Mouse (Mus musculus): ENCODE measurements at regions not wholly inside any gene's neighbourhood (a gene's known extent, or its start where the extent isn't known, plus 50 kb on each side); places are given as distances from the start of the nearest gene placed in this dataset.

GRCm38 (mm10) chr12:14591631-14592030, 439.8 kb upstream of the Fam84a start:
- Histone ChIP-seq H3K4me2 (replicated peaks) (no peak overlapping the region), H3K36me3 (no peaks in the 10 kb centered on the region), H3K9me3 (no peaks in the 10 kb centered on the region), H3K4me3 (no peak overlapping the region), H3K27ac (replicated peaks) (no peak overlapping the region), H3K9ac (replicated peaks) (no peak overlapping the region), H3K27me3 (no peaks in the 10 kb centered on the region), H3K4me1 (no peaks in the 10 kb centered on the region)
- ATAC-seq (ENCODE audit: low FRiP score, low read depth) = no peak
- 86% methylated on average over 7 of the region's 7 CpGs for WGBS

DNA sequence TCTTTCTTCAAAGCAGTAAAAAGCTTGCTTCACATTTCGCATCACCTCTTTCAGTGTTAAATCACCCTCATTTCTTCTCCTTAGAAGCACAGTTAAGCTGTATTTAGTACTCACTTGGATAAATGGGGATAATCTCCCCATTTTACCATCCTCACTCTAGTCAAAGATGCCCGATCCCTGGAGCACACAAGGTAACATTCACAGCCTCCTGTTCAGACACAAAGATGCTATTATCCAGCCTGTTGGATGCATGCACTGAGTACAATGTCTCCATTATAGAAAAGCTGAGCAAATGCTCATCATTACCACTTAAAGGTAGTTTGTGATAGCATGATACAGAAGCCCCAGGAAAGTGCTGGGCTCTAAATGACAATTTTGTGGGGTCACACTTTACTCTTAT, 422.4 kb upstream of the Fam84a start:
- Histone ChIP-seq H3K9me3 (no peaks in the 10 kb centered on the region), H3K27ac (replicated peaks) (no peak overlapping the region), H3K36me3 (no peaks in the 10 kb centered on the region), H3K4me3 (no peak overlapping the region), H3K9ac (replicated peaks) (no peak overlapping the region), H3K4me2 (replicated peaks) (no peak overlapping the region), H3K4me1 (peaks cover 4% of the 10 kb centered on the region; the same call in 1 of the 2 replicates), H3K27me3 (no peaks in the 10 kb centered on the region)
- no peak for ATAC-seq (ENCODE audit: low FRiP score, low read depth)
- WGBS = 14% methylated on average over 2 of the region's 2 CpGs

DNA sequence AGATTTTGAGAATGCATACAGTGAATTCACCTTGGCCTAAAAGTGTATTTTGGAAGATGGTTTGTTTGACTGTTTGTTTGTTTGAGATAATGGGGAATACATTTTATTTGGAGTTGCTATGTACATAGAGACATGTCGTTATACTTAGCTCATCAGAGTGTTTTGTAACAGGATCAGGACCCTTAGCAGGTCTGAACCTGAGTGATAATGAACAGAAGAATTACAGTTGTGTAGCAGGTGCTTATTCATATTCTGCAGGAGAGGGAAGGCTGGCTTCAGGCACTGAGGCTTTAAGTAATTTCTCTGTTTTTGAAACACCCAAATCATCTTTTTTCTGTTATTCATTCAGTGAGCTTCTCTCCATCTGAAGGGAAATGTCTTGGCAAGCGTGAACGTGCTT, 413.1 kb upstream of the Fam84a start:
- ATAC-seq (ENCODE audit: low FRiP score, low read depth) = 0 out of 2 replicates have a peak, but pooled peaks have one; percentile 12
- Histone ChIP-seq H3K4me2 (replicated peaks) (no peak overlapping the region), H3K9ac (replicated peaks) (no peak overlapping the region), H3K36me3 (no peaks in the 10 kb centered on the region), H3K27me3 (no peaks in the 10 kb centered on the region), H3K27ac (replicated peaks) (no peak overlapping the region), H3K4me1 (no peaks in the 10 kb centered on the region), H3K9me3 (no peaks in the 10 kb centered on the region), H3K4me3 (no peak overlapping the region)
- WGBS = 40% methylated on average over 3 of the region's 3 CpGs

DNA sequence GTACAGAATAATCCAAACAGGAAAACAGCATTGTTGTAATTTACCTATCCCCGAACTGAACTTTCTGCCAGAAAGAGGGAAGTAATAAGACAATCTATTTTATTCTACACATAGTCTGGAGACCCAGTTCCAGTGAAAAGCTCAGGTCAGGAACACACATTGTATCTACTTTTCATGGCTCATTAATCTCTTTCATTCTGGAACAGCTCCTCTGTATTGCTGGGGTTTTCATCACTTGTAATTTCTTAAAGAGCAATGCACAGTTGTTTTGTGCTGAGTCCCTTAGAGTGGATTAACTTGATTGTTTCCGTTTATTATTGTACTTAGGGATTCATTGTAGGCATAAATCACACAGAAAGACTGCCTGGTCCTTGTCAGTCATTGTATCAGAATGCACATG, 400.3 kb upstream of the Fam84a start:
- Histone ChIP-seq H3K9me3 (no peaks in the 10 kb centered on the region), H3K4me1 (peaks cover 3% of the 10 kb centered on the region; the same call in 1 of the 2 replicates), H3K27me3 (no peaks in the 10 kb centered on the region), H3K27ac (replicated peaks) (no peak overlapping the region), H3K36me3 (no peaks in the 10 kb centered on the region), H3K4me3 (no peak overlapping the region), H3K9ac (replicated peaks) (no peak overlapping the region), H3K4me2 (replicated peaks) (no peak overlapping the region)
- 41% methylated on average over 2 of the region's 2 CpGs for WGBS
- no peak for ATAC-seq (ENCODE audit: low FRiP score, low read depth)

- 90% methylated on average over 2 of the region's 2 CpGs for WGBS
- no peaks in the 10 kb centered on the region for H3K9me3 ChIP-seq
- peaks cover 3% of the 10 kb centered on the region; the same call in 1 of the 2 replicates for H3K4me1 ChIP-seq
- no peak overlapping the region for H3K4me3 ChIP-seq
- no peaks in the 10 kb centered on the region for H3K27me3 ChIP-seq
- H3K9ac ChIP-seq (replicated peaks) = no peak overlapping the region
- H3K27ac ChIP-seq (replicated peaks) = no peak overlapping the region
- ATAC-seq (ENCODE audit: low FRiP score, low read depth) = no peak
- H3K36me3 ChIP-seq = no peaks in the 10 kb centered on the region
- H3K4me2 ChIP-seq (replicated peaks) = no peak overlapping the region
Measured at GRCm38 (mm10) chr12:14549271-14549670, 397.4 kb upstream of the Fam84a start.

- Histone ChIP-seq H3K4me2 (replicated peaks) (no peak overlapping the region), H3K9me3 (no peaks in the 10 kb centered on the region), H3K27me3 (no peaks in the 10 kb centered on the region), H3K27ac (replicated peaks) (no peak overlapping the region), H3K4me1 (no peaks in the 10 kb centered on the region), H3K9ac (replicated peaks) (no peak overlapping the region), H3K4me3 (no peak overlapping the region), H3K36me3 (no peaks in the 10 kb centered on the region)
- ATAC-seq (ENCODE audit: low FRiP score, low read depth) = no peak
- WGBS = 57% methylated on average over 1 of the region's 1 CpGs
Measured at GRCm38 (mm10) chr12:14521773-14522172, 369.9 kb upstream of the Fam84a start.

- no peaks in the 10 kb centered on the region for H3K4me1 ChIP-seq
- no peak for ATAC-seq (ENCODE audit: low FRiP score, low read depth)
- H3K4me2 ChIP-seq (replicated peaks) = no peak overlapping the region
- H3K4me3 ChIP-seq = no peak overlapping the region
- WGBS = 85% methylated on average over 6 of the region's 6 CpGs
- H3K9ac ChIP-seq (replicated peaks) = no peak overlapping the region
- no peaks in the 10 kb centered on the region for H3K27me3 ChIP-seq
- no peak overlapping the region for H3K27ac ChIP-seq (replicated peaks)
- no peaks in the 10 kb centered on the region for H3K9me3 ChIP-seq
- H3K36me3 ChIP-seq = no peaks in the 10 kb centered on the region
Measured at GRCm38 (mm10) chr12:14515588-14515987, 363.7 kb upstream of the Fam84a start.
